Mouse (Mus musculus): Measurements from ENCODE around the gene Xrn2. TPM values are rescaled to one million over a fixed set of nuclear protein-coding genes. Genes with fewer than 3 reads are reported as not detected.
A peak's percentile ranks its signal among the peaks of the same experiment; 100 is the strongest.

The Xrn2 gene
- polyA plus RNA-seq (2014; fragmentation: Nextera tagmentation; extraction: Ambion mirVana) = 112 and 117 TPM in 2 replicates

DNA sequence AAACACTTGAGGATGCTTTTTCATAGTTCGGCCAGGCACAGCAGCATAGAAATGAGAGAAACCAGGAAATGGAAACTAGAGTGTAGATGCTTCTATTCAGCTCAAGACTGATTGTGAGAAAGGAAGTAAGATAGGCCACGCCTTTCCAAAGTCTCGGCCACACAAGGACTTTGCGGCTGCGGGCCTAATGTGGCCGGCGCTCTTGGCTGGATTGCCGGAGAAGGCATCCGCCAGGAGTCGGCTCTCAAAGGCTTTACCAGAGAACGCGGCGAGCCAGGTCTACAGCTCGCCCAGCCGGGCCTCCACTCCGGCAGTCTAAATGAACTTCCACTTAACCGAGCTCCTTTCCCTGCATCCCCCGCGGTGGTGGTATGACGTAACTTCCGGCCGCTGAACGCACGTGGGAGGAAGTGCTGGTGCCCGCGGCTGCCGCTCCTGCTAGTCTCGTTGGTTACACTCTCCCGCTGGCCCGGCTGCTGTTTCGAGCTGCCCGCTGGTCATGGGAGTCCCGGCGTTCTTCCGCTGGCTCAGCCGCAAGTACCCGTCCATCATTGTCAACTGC is at the start of gene Xrn2:
TSS of gene Xrn2 (plus strand) at position 374 of the 562 bp plus-strand sequence.
- H3K9ac ChIP-seq (ENCODE audit: low read length) = peak within 1 kb of the TSS; percentile 88
- WGBS = under 1% methylated on average over 37 of the region's 37 CpGs
- H3K9me3 ChIP-seq (ENCODE audit: control insufficient read depth, low read length) = no peaks in the 10 kb centered on the region
- no peaks in the 10 kb centered on the region for H3K36me3 ChIP-seq (ENCODE audit: control insufficient read depth, insufficient read depth, low read length)
- peak; percentile 95 for ATAC-seq (ENCODE audit: insufficient number of reproducible peaks, low FRiP score, low TSS enrichment, low read depth)
- peak within 1 kb of the TSS; percentile 66 for H3K4me3 ChIP-seq (ENCODE audit: low read depth, low read length)
- peak within 1 kb of the TSS; percentile 88 for H3K27ac ChIP-seq (replicated peaks; ENCODE audit: low read depth, low read length)
- DNase-seq (ENCODE audit: low spot score) = peak; percentile 97
- H3K4me2 ChIP-seq (ENCODE audit: low read depth, severe bottlenecking) = peak within 1 kb of the TSS; percentile 66
- 0 out of 2 replicates have a peak, but pooled peaks cover 5% of the 10 kb centered on the region for H3K4me1 ChIP-seq (ENCODE audit: control insufficient read depth, insufficient read depth, low read length)
- H3K27me3 ChIP-seq (ENCODE audit: control insufficient read depth, insufficient read depth, low read length) = no peaks in the 10 kb centered on the region

- 84% methylated on average over 3 of the region's 3 CpGs for WGBS
- H3K4me3 ChIP-seq (ENCODE audit: low read depth, low read length) = no peak overlapping the region
- no peaks in the 10 kb centered on the region for H3K36me3 ChIP-seq (ENCODE audit: control insufficient read depth, insufficient read depth, low read length)
- H3K9ac ChIP-seq (ENCODE audit: low read length) = no peak overlapping the region
- no peak for DNase-seq (ENCODE audit: low spot score)
- H3K4me2 ChIP-seq (ENCODE audit: low read depth, severe bottlenecking) = no peak overlapping the region
- no peaks in the 10 kb centered on the region for H3K27me3 ChIP-seq (ENCODE audit: control insufficient read depth, insufficient read depth, low read length)
- no peak overlapping the region for H3K27ac ChIP-seq (replicated peaks; ENCODE audit: low read depth, low read length)
- no peaks in the 10 kb centered on the region for H3K9me3 ChIP-seq (ENCODE audit: control insufficient read depth, low read length)
- ATAC-seq (ENCODE audit: insufficient number of reproducible peaks, low FRiP score, low TSS enrichment, low read depth) = no peak
- no peaks in the 10 kb centered on the region for H3K4me1 ChIP-seq (ENCODE audit: control insufficient read depth, insufficient read depth, low read length)
These were observed 37.8 kb upstream of the Xrn2 start for GRCm38 (mm10) chr2:146975024-146975423.

- DNase-seq (ENCODE audit: low spot score) (no peak), ATAC-seq (ENCODE audit: insufficient number of reproducible peaks, low FRiP score, low TSS enrichment, low read depth) (no peak)
- 78% methylated on average over 3 of the region's 3 CpGs for WGBS
- Histone ChIP-seq H3K9me3 (ENCODE audit: control insufficient read depth, low read length) (no peaks in the 10 kb centered on the region), H3K4me1 (ENCODE audit: control insufficient read depth, insufficient read depth, low read length) (no peaks in the 10 kb centered on the region), H3K4me2 (ENCODE audit: low read depth, severe bottlenecking) (no peak overlapping the region), H3K9ac (ENCODE audit: low read length) (no peak overlapping the region), H3K27ac (replicated peaks; ENCODE audit: low read depth, low read length) (no peak overlapping the region), H3K27me3 (ENCODE audit: control insufficient read depth, insufficient read depth, low read length) (no peaks in the 10 kb centered on the region), H3K36me3 (ENCODE audit: control insufficient read depth, insufficient read depth, low read length) (no peaks in the 10 kb centered on the region), H3K4me3 (ENCODE audit: low read depth, low read length) (no peak overlapping the region)
These were observed 37.3 kb upstream of the Xrn2 start for GRCm38 (mm10) chr2:146975453-146976028.

- ATAC-seq (ENCODE audit: insufficient number of reproducible peaks, low FRiP score, low TSS enrichment, low read depth) = no peak
- H3K4me2 ChIP-seq (ENCODE audit: low read depth, severe bottlenecking) = no peak overlapping the region
- H3K9ac ChIP-seq (ENCODE audit: low read length) = no peak overlapping the region
- no peaks in the 10 kb centered on the region for H3K27me3 ChIP-seq (ENCODE audit: control insufficient read depth, insufficient read depth, low read length)
- no peak overlapping the region for H3K27ac ChIP-seq (replicated peaks; ENCODE audit: low read depth, low read length)
- DNase-seq (ENCODE audit: low spot score) = no peak
- H3K36me3 ChIP-seq (ENCODE audit: control insufficient read depth, insufficient read depth, low read length) = no peaks in the 10 kb centered on the region
- H3K4me3 ChIP-seq (ENCODE audit: low read depth, low read length) = no peak overlapping the region
- H3K4me1 ChIP-seq (ENCODE audit: control insufficient read depth, insufficient read depth, low read length) = no peaks in the 10 kb centered on the region
- 91% methylated on average over 2 of the region's 2 CpGs for WGBS
- H3K9me3 ChIP-seq (ENCODE audit: control insufficient read depth, low read length) = no peaks in the 10 kb centered on the region
These were observed 30.0 kb upstream of the Xrn2 start for GRCm38 (mm10) chr2:146982786-146983185.

GRCm38 (mm10) chr2:146984831-146985230 is 28.0 kb upstream of the Xrn2 start:
- WGBS = 93% methylated on average over 2 of the region's 2 CpGs
- Histone ChIP-seq H3K27ac (replicated peaks; ENCODE audit: low read depth, low read length) (no peak overlapping the region), H3K9ac (ENCODE audit: low read length) (no peak overlapping the region), H3K9me3 (ENCODE audit: control insufficient read depth, low read length) (no peaks in the 10 kb centered on the region), H3K27me3 (ENCODE audit: control insufficient read depth, insufficient read depth, low read length) (no peaks in the 10 kb centered on the region), H3K36me3 (ENCODE audit: control insufficient read depth, insufficient read depth, low read length) (no peaks in the 10 kb centered on the region), H3K4me2 (ENCODE audit: low read depth, severe bottlenecking) (no peak overlapping the region), H3K4me1 (ENCODE audit: control insufficient read depth, insufficient read depth, low read length) (no peaks in the 10 kb centered on the region), H3K4me3 (ENCODE audit: low read depth, low read length) (no peak overlapping the region)
- ATAC-seq (ENCODE audit: insufficient number of reproducible peaks, low FRiP score, low TSS enrichment, low read depth) (no peak), DNase-seq (ENCODE audit: low spot score) (no peak)

DNA sequence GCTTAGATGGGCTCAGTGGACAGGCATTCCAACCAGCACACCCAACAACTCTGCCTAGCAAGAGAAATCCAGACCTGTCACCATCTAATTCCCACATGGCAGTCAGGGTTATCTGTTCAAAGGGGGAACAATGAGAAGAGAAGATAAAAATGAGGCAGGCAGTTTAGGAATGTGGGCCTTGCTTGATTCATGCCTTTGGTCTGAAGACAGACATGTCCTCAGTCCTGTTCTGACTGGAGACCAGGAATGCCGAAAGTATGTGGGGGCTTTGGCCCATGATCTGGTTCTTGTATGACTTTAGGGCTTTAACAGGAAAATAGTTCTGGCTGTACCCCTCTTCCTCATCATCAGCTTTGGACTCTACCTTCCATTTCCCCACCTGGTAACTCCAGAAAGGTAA is 27.0 kb upstream of the Xrn2 start:
- Histone ChIP-seq H3K9ac (ENCODE audit: low read length) (no peak overlapping the region), H3K4me1 (ENCODE audit: control insufficient read depth, insufficient read depth, low read length) (no peaks in the 10 kb centered on the region), H3K36me3 (ENCODE audit: control insufficient read depth, insufficient read depth, low read length) (no peaks in the 10 kb centered on the region), H3K4me3 (ENCODE audit: low read depth, low read length) (no peak overlapping the region), H3K27me3 (ENCODE audit: control insufficient read depth, insufficient read depth, low read length) (no peaks in the 10 kb centered on the region), H3K9me3 (ENCODE audit: control insufficient read depth, low read length) (no peaks in the 10 kb centered on the region), H3K27ac (replicated peaks; ENCODE audit: low read depth, low read length) (no peak overlapping the region), H3K4me2 (ENCODE audit: low read depth, severe bottlenecking) (no peak overlapping the region)
- 90% methylated on average over 1 of the region's 1 CpGs for WGBS
- DNase-seq (ENCODE audit: low spot score) (no peak), ATAC-seq (ENCODE audit: insufficient number of reproducible peaks, low FRiP score, low TSS enrichment, low read depth) (no peak)

DNA sequence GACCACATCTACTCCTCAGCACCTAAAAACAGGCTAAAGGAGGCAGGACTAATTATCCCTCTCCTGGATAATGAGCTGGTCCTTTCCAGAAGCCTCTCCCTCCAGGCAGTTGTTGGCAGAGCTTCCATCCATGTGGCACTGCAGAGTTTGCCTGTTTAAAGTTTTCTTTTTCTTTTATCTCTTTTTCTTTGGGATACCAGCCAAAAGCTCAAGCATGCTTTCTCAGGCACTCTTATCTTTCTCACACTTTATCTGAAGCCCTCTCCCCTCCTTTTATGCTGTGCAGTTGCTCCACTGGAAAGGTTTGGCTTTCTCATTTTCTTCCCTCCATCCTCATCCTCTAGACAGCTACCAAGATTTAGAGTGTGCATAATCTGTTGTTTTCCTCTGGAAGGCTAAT is 26.4 kb upstream of the Xrn2 start:
- no peak for ATAC-seq (ENCODE audit: insufficient number of reproducible peaks, low FRiP score, low TSS enrichment, low read depth)
- H3K9me3 ChIP-seq (ENCODE audit: control insufficient read depth, low read length) = no peaks in the 10 kb centered on the region
- H3K27me3 ChIP-seq (ENCODE audit: control insufficient read depth, insufficient read depth, low read length) = no peaks in the 10 kb centered on the region
- no peaks in the 10 kb centered on the region for H3K36me3 ChIP-seq (ENCODE audit: control insufficient read depth, insufficient read depth, low read length)
- no peak overlapping the region for H3K9ac ChIP-seq (ENCODE audit: low read length)
- H3K27ac ChIP-seq (replicated peaks; ENCODE audit: low read depth, low read length) = no peak overlapping the region
- H3K4me2 ChIP-seq (ENCODE audit: low read depth, severe bottlenecking) = no peak overlapping the region
- no peak overlapping the region for H3K4me3 ChIP-seq (ENCODE audit: low read depth, low read length)
- DNase-seq (ENCODE audit: low spot score) = no peak
- no peaks in the 10 kb centered on the region for H3K4me1 ChIP-seq (ENCODE audit: control insufficient read depth, insufficient read depth, low read length)

DNA sequence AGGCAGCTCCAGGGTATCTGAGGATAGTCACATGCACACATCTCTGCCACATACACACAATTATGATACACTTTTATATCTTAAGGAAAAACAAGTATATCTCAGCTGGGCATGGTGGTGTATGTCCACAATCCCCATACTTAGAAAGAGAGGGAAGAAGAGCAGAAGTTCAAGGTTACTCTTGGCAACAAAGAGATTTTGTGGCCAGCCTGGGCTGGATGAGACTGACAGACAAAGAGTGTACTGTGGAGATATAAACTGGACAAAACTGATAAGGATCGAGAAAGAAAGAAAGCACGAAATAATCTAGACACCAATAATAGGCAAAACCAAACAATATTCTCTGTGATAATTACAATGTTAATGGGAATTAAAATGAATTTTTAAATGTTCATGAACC is 5.5 kb upstream of the Xrn2 start:
- no peak overlapping the region for H3K4me2 ChIP-seq (ENCODE audit: low read depth, severe bottlenecking)
- no peaks in the 10 kb centered on the region for H3K9me3 ChIP-seq (ENCODE audit: control insufficient read depth, low read length)
- H3K4me1 ChIP-seq (ENCODE audit: control insufficient read depth, insufficient read depth, low read length) = 0 out of 2 replicates have a peak, but pooled peaks cover 2% of the 10 kb centered on the region
- ATAC-seq (ENCODE audit: insufficient number of reproducible peaks, low FRiP score, low TSS enrichment, low read depth) (no peak), DNase-seq (ENCODE audit: low spot score) (no peak)
- no peaks in the 10 kb centered on the region for H3K36me3 ChIP-seq (ENCODE audit: control insufficient read depth, insufficient read depth, low read length)
- no peaks in the 10 kb centered on the region for H3K27me3 ChIP-seq (ENCODE audit: control insufficient read depth, insufficient read depth, low read length)
- H3K4me3 ChIP-seq (ENCODE audit: low read depth, low read length) = no peak overlapping the region
- WGBS = 95% methylated on average over 2 of the region's 2 CpGs
- H3K9ac ChIP-seq (ENCODE audit: low read length) = no peak overlapping the region
- H3K27ac ChIP-seq (replicated peaks; ENCODE audit: low read depth, low read length) = no peak overlapping the region

DNA sequence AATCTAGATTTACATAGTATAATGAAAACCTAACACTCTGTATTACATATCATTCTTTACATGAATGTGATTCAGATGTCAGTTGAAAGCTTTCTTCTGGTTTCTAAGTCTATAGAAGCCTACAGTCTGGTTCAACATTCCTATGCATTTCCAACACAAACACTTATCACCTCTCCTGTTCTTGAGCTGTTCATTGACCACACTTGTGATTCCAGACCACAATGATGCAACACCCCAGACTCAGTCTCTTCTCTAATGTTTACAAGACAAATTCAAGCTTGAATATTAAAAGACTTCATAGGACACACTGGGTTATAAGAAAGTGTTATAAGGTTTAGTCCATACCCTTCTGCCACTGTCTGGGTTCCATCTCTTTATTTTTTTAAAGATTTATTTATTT is 3.7 kb upstream of the Xrn2 start:
- no peak overlapping the region for H3K9ac ChIP-seq (ENCODE audit: low read length)
- ATAC-seq (ENCODE audit: insufficient number of reproducible peaks, low FRiP score, low TSS enrichment, low read depth) (no peak), DNase-seq (ENCODE audit: low spot score) (no peak)
- H3K27me3 ChIP-seq (ENCODE audit: control insufficient read depth, insufficient read depth, low read length) = no peaks in the 10 kb centered on the region
- no peaks in the 10 kb centered on the region for H3K36me3 ChIP-seq (ENCODE audit: control insufficient read depth, insufficient read depth, low read length)
- H3K4me3 ChIP-seq (ENCODE audit: low read depth, low read length) = no peak overlapping the region
- H3K9me3 ChIP-seq (ENCODE audit: control insufficient read depth, low read length) = no peaks in the 10 kb centered on the region
- H3K4me1 ChIP-seq (ENCODE audit: control insufficient read depth, insufficient read depth, low read length) = 0 out of 2 replicates have a peak, but pooled peaks cover 2% of the 10 kb centered on the region
- H3K4me2 ChIP-seq (ENCODE audit: low read depth, severe bottlenecking) = no peak overlapping the region
- no peak overlapping the region for H3K27ac ChIP-seq (replicated peaks; ENCODE audit: low read depth, low read length)

Measured in limb, embryonic 11.5 days (tissue).